Mouse (Mus musculus): ENCODE data around the gene Hist1h4n. TPM values are rescaled to one million over a fixed set of nuclear protein-coding genes. Genes with fewer than 3 reads are reported as not detected.
A peak's percentile ranks its signal among the peaks of the same experiment; 100 is the strongest.
"Not testable (repeated sequence)": the region's sequence is repeated elsewhere in the genome, so short reads cannot be mapped to it uniquely, and the experiment has no call there.

Gene Hist1h4n
- total and polyA plus RNA-seq, 2 experiments from 2014 or later = 1.7 to 1,972 TPM

DNA sequence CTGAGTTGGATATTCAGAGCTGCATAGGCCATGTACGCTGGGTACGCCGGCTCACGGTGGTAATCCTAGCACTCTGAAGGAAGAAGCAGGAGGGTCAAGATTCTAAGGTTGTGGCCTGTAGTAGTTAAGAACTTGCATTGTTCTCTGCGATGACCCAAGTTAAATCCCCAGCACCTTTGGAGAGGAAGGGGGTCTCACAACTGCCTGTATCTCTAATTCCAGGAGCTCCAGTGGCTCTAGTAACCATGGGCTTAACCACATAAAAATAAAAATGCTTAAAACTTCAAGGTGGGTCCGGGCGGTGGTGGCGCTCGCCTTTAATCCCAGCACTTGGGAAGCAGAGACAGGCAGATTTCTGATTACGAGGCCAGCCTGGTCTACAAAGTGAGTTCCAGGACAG, 1.7 kb downstream of the Hist1h4n start:
- no peak overlapping the region for H3K4me3 ChIP-seq (ENCODE audit: low read depth, low read length)
- H3K27me3 ChIP-seq (ENCODE audit: insufficient read depth, low read length) = no peaks in the 10 kb centered on the region
- H3K36me3 ChIP-seq (ENCODE audit: insufficient read depth, low read length) = no peaks in the 10 kb centered on the region
- H3K4me2 ChIP-seq (ENCODE audit: low read depth, low read length, poor library complexity, severe bottlenecking) = no peak overlapping the region
- 85% methylated on average over 10 of the region's 10 CpGs for WGBS
- H3K4me1 ChIP-seq (ENCODE audit: insufficient read depth, low read length) = no peaks in the 10 kb centered on the region
- no peak overlapping the region for H3K9ac ChIP-seq (replicated peaks; ENCODE audit: low read length, poor library complexity, severe bottlenecking)
- DNase-seq (ENCODE audit: low spot score) (no peak), ATAC-seq (ENCODE audit: low FRiP score) (no peak)
- H3K9me3 ChIP-seq (ENCODE audit: low read length) = no peaks in the 10 kb centered on the region
- TF ChIP-seq CTCF (IDR thresholded peaks at IDR 0.05) = no peak
- no peak overlapping the region for H3K27ac ChIP-seq (ENCODE audit: low read depth, low read length)

- ATAC-seq (ENCODE audit: low FRiP score) = no peak
- TF ChIP-seq CTCF (IDR thresholded peaks at IDR 0.05) = no peak
Observed at GRCm38 (mm10) chr13:21828511-21828910, 3.5 kb downstream of the Hist1h4n start.

GRCm38 (mm10) chr13:21820082-21820890, 11.7 kb downstream of the Hist1h4n start:
- 64% methylated on average over 7 of the region's 16 CpGs for WGBS
- not testable (repeated sequence) for ATAC-seq (ENCODE audit: low FRiP score); H3K27ac ChIP-seq (ENCODE audit: low read depth, low read length)

More at GRCm38 (mm10) chr13:21828511-21828910, 3.5 kb downstream of the Hist1h4n start:
- H3K9me3 ChIP-seq (ENCODE audit: low read length) = no peaks in the 10 kb centered on the region
- no peak overlapping the region for H3K4me3 ChIP-seq (ENCODE audit: low read depth, low read length)
- DNase-seq (ENCODE audit: low spot score) = no peak
- H3K4me2 ChIP-seq (ENCODE audit: low read depth, low read length, poor library complexity, severe bottlenecking) = no peak overlapping the region
- H3K9ac ChIP-seq (replicated peaks; ENCODE audit: low read length, poor library complexity, severe bottlenecking) = no peak overlapping the region
- H3K36me3 ChIP-seq (ENCODE audit: insufficient read depth, low read length) = no peaks in the 10 kb centered on the region
- H3K27me3 ChIP-seq (ENCODE audit: insufficient read depth, low read length) = no peaks in the 10 kb centered on the region
- H3K27ac ChIP-seq (ENCODE audit: low read depth, low read length) = no peak overlapping the region
- 84% methylated on average over 3 of the region's 3 CpGs for WGBS
- H3K4me1 ChIP-seq (ENCODE audit: insufficient read depth, low read length) = no peaks in the 10 kb centered on the region

DNA sequence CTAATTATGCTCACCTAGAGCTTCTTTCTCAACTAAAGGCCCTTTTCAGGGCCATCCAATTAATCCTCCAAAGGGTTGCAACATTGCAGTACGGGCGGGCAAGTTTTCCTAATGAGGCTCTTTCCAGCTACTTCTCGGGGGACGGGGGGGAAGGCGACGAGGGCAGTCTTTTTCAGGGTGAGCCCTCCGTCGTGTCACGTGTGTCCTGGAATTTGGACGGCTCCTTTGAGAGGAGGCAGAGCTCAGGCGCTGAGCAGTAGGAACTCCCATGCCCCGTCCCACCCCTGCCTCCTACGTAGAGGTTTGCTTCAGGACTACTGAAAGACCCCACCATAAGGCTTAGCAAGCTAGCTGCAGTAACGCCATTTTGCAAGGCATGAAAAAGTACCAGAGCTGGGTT, 19.9 kb downstream of the Hist1h4n start:
- not testable (repeated sequence) for H3K27me3 ChIP-seq (ENCODE audit: insufficient read depth, low read length); H3K9ac ChIP-seq (replicated peaks; ENCODE audit: low read length, poor library complexity, severe bottlenecking); DNase-seq (ENCODE audit: low spot score); H3K9me3 ChIP-seq (ENCODE audit: low read length); H3K4me3 ChIP-seq (ENCODE audit: low read depth, low read length); H3K36me3 ChIP-seq (ENCODE audit: insufficient read depth, low read length); H3K27ac ChIP-seq (ENCODE audit: low read depth, low read length); H3K4me1 ChIP-seq (ENCODE audit: insufficient read depth, low read length)
- ATAC-seq (ENCODE audit: low FRiP score) = peak; percentile 44; the same call in 1 of the 2 replicates
- 0% methylated on average over 13 of the region's 14 CpGs for WGBS
- peak overlapping the region; percentile 9; the same call in 1 of the 2 replicates for H3K4me2 ChIP-seq (ENCODE audit: low read depth, low read length, poor library complexity, severe bottlenecking)

More at GRCm38 (mm10) chr13:21820082-21820890, 11.7 kb downstream of the Hist1h4n start:
- not testable (repeated sequence) for DNase-seq (ENCODE audit: low spot score); H3K4me1 ChIP-seq (ENCODE audit: insufficient read depth, low read length); H3K36me3 ChIP-seq (ENCODE audit: insufficient read depth, low read length); H3K27me3 ChIP-seq (ENCODE audit: insufficient read depth, low read length); H3K9ac ChIP-seq (replicated peaks; ENCODE audit: low read length, poor library complexity, severe bottlenecking); H3K4me3 ChIP-seq (ENCODE audit: low read depth, low read length); H3K9me3 ChIP-seq (ENCODE audit: low read length); H3K4me2 ChIP-seq (ENCODE audit: low read depth, low read length, poor library complexity, severe bottlenecking)

DNA sequence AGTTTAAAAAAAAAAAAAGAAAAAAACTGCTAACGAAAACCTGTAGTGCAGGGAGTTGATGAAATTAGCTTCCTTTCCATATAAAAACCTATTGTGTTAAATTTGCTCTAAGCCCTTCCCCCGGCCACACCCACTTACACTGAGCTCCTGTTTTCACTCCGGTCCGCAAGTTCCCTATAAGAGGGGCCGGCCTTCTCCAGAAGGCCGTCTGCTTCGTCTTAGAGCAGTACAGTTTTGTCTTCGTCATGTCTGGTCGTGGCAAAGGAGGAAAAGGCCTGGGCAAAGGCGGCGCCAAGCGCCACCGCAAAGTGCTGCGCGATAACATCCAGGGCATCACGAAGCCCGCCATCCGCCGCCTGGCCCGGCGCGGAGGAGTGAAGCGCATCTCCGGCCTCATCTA, 20.5 kb downstream of the Hist1h4n start, which contains the start of gene Hist1h4m:
Gene Hist1h4m (plus strand): TSS at position 208 of the 400 bp plus-strand sequence.
- not testable (repeated sequence) for H3K36me3 ChIP-seq (ENCODE audit: insufficient read depth, low read length); H3K9ac ChIP-seq (replicated peaks; ENCODE audit: low read length, poor library complexity, severe bottlenecking); DNase-seq (ENCODE audit: low spot score); H3K27ac ChIP-seq (ENCODE audit: low read depth, low read length); H3K4me1 ChIP-seq (ENCODE audit: insufficient read depth, low read length); H3K27me3 ChIP-seq (ENCODE audit: insufficient read depth, low read length); H3K9me3 ChIP-seq (ENCODE audit: low read length); H3K4me3 ChIP-seq (ENCODE audit: low read depth, low read length)
- peak within 1 kb of the TSS; percentile 9; the same call in 1 of the 2 replicates for H3K4me2 ChIP-seq (ENCODE audit: low read depth, low read length, poor library complexity, severe bottlenecking)
- peak; percentile 72 for ATAC-seq (ENCODE audit: low FRiP score)
- WGBS = no CpG with 5 or more reads among the region's 24 CpGs

GRCm38 (mm10) chr13:21811074-21811473, 20.9 kb downstream of the Hist1h4n start:
- WGBS = no CpG with 5 or more reads among the region's 8 CpGs
- DNase-seq (ENCODE audit: low spot score); H3K9ac ChIP-seq (replicated peaks; ENCODE audit: low read length, poor library complexity, severe bottlenecking); H3K4me3 ChIP-seq (ENCODE audit: low read depth, low read length); H3K27ac ChIP-seq (ENCODE audit: low read depth, low read length); H3K4me1 ChIP-seq (ENCODE audit: insufficient read depth, low read length); H3K4me2 ChIP-seq (ENCODE audit: low read depth, low read length, poor library complexity, severe bottlenecking); H3K36me3 ChIP-seq (ENCODE audit: insufficient read depth, low read length); H3K9me3 ChIP-seq (ENCODE audit: low read length); H3K27me3 ChIP-seq (ENCODE audit: insufficient read depth, low read length): not testable (repeated sequence)
- ATAC-seq (ENCODE audit: low FRiP score) = peak; percentile 28; the same call in 1 of the 2 replicates

DNA sequence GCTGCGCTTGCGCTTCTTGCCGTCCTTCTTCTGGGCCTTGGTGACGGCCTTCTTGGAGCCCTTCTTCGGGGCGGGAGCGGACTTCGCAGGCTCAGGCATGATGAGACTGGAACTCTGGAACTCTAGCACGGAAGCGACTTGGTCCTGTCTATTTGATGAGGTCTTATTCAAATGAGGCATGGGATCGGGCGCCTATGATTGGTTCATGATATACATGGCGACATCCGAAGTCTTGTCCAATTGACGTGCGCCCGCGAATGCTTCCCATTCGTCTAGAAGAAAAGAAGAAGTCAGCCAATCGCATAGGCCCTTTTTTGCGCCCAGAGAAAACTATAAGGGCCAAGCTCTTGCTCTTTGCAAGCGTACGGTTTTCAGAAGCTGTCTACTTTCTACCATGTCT, 21.9 kb downstream of the Hist1h4n start, which contains the start of the genes Hist1h2bq and Hist1h2ao:
Gene Hist1h2bq (minus strand): TSS at position 125 of the 400 bp plus-strand sequence.
Gene Hist1h2ao (plus strand): TSS at position 393 of the 400 bp plus-strand sequence.
- H3K27ac ChIP-seq (ENCODE audit: low read depth, low read length); H3K9me3 ChIP-seq (ENCODE audit: low read length); DNase-seq (ENCODE audit: low spot score); H3K4me3 ChIP-seq (ENCODE audit: low read depth, low read length); H3K4me2 ChIP-seq (ENCODE audit: low read depth, low read length, poor library complexity, severe bottlenecking); H3K36me3 ChIP-seq (ENCODE audit: insufficient read depth, low read length); H3K27me3 ChIP-seq (ENCODE audit: insufficient read depth, low read length); H3K4me1 ChIP-seq (ENCODE audit: insufficient read depth, low read length); H3K9ac ChIP-seq (replicated peaks; ENCODE audit: low read length, poor library complexity, severe bottlenecking): not testable (repeated sequence)
- peak; percentile 97 for ATAC-seq (ENCODE audit: low FRiP score)
- no CpG with 5 or more reads among the region's 23 CpGs for WGBS

DNA sequence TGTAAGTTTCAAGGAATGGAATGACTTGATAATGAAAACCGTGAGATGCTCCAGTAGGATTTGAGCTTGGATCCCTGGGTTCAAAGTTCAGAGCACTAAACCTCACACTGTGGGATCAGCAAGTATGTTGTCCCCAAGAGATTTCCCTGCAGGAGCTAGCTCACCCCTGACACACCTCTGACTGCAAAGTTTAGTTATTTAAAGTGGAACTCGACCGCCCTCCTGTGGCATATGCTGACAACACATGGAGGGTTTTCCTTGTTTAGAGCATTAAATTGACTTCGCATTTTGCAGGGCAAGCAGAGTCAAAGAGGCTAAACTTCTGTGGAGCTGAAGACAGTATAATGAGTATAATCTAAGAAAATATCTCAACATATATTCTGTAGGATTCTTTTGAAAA, 28.9 kb downstream of the Hist1h4n start:
- not testable (repeated sequence) for H3K27me3 ChIP-seq (ENCODE audit: insufficient read depth, low read length); H3K4me2 ChIP-seq (ENCODE audit: low read depth, low read length, poor library complexity, severe bottlenecking); DNase-seq (ENCODE audit: low spot score); H3K9me3 ChIP-seq (ENCODE audit: low read length); H3K36me3 ChIP-seq (ENCODE audit: insufficient read depth, low read length); H3K4me3 ChIP-seq (ENCODE audit: low read depth, low read length); H3K27ac ChIP-seq (ENCODE audit: low read depth, low read length); H3K4me1 ChIP-seq (ENCODE audit: insufficient read depth, low read length); H3K9ac ChIP-seq (replicated peaks; ENCODE audit: low read length, poor library complexity, severe bottlenecking)
- peak; percentile 76 for ATAC-seq (ENCODE audit: low FRiP score)
- no CpG with 5 or more reads among the region's 4 CpGs for WGBS

Data from midbrain, postnatal 0 days (tissue).